Mouse (Mus musculus): ENCODE data around the gene Ipo13.

DNA sequence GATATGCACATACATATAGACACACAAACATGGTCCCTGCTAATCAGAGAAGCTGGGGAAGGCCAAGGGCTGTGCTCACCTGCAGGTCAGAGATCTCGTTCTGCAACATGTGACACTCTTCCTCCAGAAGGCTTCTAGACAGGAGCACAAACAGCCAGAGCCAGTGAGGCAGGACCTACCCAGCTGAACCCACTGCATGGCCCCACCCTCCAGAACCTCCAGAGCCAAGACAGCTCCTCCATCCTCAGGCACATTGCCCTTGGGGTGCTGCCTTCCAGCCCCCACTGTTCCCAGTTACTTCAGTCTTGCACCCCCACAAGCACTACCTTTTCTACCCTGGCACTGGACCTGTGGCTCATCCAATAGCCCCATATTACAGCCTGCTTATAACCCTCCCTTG lies 44.4 kb downstream of the Ipo13 start:
- TF ChIP-seq CTCF (IDR thresholded peaks at IDR 0.05; ENCODE audit: borderline replicate concordance, control insufficient read depth, extremely low read depth, insufficient read depth, low read length, poor library complexity) (no peak), POLR2A (IDR thresholded peaks at IDR 0.05; ENCODE audit: control insufficient read depth, extremely low read depth, insufficient read depth, low read length, poor library complexity) (no peak)
